Mouse (Mus musculus): ENCODE data around the gene Camkmt.
A peak's percentile ranks its signal among the peaks of the same experiment; 100 is the strongest.

Gene Camkmt

DNA sequence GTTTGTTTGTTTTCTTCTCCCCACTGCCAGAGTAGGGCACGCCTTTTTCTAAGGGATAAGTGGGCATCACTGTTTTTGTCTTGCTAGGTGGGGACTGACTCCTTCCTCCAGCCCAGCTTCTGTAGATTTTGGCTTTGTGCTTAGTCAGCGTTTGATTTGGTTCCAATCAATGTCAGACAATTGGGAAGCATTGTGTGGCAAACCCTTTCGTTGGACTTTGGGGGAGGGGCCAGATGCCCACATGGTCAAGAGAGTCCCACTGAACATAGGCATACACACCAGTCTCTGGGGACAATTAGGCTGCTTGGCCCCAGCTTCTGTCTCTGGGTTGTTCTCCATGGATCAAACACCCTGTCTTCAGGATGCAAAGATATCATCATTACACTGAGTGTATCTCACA lies 371.2 kb downstream of the Camkmt start:
- no peak for DNase-seq (ENCODE audit: low read depth, low spot score)

DNA sequence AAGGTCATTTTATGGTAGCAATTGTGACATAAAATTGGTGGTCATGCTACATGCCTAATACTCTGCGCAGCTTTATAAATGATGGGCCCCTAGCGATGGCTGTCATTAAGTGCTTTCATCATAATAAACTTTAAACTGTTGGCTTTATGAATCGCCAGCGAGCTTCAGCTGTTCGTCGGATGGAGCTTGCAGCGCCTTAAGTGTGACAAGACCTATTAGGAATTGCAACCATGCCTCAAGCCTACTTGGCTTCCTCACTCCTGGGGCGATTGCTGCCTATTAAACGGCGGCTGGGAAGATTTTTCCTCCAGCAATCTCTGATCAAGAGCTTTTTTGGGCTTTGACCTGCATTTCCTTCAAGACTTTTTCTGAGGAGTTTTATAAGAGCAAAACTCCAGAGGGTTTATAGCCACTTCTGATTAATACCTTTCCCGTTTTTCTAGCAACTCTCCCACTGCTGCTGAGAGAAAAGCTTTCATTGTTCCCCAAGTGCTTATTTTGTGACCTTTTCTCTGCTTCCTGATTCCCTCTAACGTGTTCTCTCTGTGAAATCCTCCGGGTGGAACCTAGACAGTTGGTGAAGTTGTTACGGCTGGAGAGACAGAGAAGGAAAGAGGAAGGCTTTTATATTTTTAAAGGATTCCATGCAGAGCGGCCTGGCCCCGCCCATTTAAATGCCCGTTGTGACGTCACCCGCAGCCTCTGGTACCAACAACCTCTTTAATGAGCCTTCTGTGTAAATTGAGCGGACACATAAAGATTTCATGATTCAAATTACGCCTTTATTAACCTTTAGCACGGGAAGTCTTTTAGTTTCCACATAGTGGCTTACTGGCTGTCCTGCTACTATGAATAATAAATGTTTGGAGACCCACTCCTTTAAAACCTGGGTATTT lies 373.4 kb downstream of the Camkmt start:
- no peak for DNase-seq (ENCODE audit: low read depth, low spot score)

DNA sequence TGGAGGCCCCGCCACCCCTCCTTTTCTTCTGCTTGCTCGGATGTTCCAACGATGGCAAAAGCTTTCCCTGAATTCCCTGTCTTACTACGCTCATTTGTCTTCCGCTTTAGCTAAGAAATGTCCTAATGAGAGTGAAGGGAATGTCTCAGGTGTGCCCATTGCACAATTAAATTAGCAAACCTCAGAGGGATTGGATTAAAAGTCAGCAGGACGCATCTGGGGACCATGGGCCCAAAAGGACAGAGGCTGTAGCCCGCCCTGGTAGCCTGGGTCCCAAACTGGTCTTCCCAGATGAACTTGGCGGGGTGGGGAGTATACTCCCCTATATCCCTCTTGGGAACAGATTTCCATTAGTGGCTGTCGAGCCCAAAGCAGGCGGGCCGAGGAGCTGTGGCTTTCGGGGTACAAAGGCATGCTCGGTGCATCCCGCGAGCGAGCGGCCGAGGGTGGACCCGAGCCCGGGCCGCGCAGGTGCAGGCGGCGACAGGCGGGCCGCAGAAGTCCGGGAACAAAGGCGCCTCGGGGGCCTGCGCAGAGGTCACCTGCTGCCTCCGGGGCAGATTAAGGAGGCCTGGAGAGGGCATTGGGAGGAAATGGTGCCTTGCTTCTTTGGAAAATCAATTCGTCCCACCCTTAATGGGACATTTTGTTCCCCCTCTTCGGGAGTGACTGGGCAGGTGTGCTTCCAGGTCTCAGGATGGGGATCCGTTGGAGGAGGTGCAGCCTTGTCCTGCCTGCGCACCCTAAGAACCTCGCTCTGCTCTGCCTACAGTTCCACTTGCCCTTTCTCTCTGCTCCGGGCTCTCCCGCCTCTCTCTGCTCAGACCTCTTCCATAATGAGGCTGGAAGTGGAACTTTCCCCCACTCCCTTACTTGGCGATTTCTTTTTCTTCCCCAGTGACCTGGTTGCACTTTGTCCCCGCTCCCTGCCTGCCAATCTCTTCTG lies 374.4 kb downstream of the Camkmt start:
- DNase-seq (ENCODE audit: low read depth, low spot score) = peak; percentile 45

DNA sequence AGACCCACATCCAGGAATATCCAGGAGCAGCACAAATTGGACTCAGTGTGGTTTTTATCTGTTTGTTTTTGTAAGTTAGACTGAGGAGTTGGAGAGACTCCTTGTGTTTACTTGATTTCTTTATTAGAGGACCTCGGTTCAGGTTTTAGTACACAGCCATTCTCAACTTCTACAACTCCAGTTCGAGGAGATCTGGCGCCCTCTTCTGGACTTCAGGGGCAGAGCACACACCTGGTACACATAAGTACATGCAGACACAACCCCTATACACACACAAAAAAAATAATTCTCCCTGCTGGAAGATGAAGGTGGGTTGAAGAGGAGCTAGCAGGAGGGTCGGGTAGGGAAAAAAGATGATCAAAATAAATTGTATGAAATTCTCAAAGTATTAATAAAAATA lies 379.4 kb downstream of the Camkmt start:
- peak; percentile 62 for DNase-seq (ENCODE audit: low read depth, low spot score)

DNA sequence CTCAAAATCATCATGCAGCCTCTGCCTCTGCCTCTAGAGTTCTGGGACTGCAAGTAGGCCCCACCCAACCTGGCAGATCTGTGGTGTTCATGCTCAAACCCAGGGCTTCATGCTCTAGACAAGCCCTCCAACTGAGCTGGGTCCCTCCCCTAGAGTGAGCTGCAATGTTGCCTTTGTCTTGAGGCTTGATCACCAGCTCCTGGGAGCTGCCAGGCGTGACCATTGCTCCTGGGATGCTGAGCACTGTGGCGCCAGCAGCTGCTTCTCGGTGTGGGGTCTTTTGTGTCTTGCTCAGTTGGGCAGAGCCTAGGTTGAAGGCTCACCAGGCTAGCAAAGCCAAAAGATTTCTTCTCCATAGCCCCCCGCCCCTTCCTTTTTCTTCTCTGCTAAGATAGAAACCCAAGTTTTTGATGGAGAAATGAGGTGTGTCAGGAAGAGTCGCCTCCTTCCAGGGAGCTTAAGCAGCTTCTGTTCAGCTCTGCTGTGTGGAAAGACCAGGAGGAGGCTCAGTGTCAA lies 382.4 kb downstream of the Camkmt start:
- peak; percentile 25 for DNase-seq (ENCODE audit: low read depth, low spot score)

DNA sequence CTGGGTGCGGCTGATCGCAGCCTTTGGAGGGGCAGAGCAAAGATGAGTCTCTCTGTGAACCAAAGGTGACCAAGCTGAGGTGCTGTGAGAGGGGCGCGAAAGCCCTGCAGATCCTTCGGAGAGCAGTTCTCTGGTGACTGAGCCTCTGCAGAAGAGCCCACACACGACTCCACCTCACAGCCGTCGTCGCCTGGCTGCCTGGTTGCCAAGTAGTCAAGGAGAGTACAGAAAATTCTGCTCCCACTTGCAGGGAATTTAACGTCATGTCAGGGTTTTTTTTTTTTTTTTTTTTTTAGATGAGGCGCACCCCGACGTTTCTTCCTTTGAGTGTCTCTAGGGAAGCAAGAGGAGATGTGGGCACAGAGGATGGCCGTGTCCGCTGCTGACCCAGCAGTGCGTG lies 382.9 kb downstream of the Camkmt start:
- DNase-seq (ENCODE audit: low read depth, low spot score) = peak; percentile 19

DNA sequence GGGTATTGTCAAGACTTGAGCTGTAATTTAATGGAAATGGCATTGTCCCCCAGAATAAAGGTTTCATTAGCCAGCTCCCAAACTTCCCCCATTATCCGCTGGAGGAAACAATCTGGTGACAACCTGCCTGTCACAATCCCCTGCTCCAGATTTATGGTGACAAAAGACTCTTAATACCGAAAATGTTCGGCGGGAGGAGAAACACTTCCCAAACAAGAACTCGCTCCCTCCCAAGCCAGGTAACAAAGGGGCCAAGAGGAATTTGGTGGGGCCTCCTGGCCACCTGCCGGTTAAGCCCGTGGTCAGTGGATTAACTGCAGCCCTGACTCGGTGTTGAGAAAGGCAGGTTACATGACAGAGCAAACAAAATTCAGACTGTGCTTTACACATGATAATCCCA lies 383.5 kb downstream of the Camkmt start:
- DNase-seq (ENCODE audit: low read depth, low spot score) = no peak

DNA sequence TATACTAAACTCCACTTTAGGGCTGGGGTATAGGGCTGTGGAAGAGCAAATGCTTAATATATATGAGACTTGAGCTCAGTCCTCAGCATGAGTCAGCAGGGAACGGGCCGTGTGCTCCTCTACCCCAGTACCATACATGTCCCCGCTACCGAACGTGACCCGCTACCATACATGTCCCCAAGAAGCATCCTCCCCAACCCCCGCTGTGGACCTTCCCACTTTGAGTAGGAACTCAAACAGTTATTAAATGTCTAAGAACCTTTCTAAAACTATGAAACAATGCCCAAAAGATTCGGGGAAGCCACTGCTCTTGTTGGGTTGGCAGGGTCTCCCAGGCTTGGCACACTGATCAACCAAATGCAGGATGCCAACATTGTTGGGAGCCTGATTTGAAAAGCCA lies 390.9 kb downstream of the Camkmt start:
- no peak for DNase-seq (ENCODE audit: low read depth, low spot score)

DNA sequence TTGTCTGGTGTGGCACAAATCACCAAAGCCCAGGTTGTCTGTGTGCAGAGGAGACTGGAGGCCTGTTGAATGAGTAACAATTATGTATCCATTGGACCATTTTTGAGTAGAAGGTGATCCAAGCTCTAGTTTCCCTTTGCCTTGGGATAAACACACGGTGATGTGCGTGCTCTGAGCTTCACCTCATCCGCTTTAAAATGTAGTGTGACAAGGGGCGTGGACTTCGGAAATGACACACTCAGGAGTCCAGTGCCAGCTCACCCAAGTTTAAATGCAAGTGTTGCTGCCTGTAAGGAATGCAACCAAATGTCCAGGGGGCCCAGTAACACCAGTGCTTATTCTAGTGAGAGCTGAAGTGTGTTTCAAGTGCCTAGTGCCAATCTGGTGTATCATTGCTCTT lies 392.7 kb downstream of the Camkmt start:
- DNase-seq (ENCODE audit: low read depth, low spot score) = no peak

DNA sequence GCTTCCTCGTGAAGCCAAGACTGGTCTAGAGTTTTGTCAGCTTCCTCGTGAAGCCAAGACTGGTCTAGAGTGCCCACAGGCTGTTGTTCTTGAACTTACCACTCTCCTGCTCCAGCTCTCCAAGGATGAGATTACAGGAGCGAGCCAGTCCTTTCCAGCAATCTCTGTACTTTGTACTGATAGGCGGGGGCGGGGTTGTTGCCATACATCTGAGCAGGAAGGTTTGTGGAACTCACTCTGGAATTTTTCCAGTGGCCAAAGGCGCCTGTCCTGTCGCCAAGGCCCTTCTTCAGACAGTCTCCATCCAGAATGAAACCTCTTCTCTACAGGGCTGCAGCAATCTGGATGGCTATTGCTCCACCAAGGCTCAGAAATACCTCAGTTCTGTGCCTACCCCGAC lies 393.7 kb downstream of the Camkmt start:
- DNase-seq (ENCODE audit: low read depth, low spot score) = no peak

DNA sequence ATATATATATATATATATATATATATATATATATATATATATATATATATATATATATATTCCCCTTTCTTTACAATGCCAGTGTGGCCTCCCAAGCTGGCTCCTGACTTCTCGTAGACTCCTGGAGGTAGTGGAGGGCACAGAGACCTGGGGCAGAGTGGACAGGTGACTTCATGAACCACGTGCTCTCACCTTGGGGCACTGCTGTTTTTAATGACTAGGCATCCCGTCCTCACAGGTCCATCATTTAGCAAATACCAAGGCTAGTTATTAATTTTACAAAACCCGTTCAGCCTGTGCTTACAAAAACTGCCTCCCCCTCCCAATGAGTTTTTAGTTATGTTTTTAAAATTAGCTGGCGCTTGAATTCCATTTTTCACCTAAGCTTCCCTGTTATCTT lies 394.2 kb downstream of the Camkmt start:
- no peak for DNase-seq (ENCODE audit: low read depth, low spot score)

DNA sequence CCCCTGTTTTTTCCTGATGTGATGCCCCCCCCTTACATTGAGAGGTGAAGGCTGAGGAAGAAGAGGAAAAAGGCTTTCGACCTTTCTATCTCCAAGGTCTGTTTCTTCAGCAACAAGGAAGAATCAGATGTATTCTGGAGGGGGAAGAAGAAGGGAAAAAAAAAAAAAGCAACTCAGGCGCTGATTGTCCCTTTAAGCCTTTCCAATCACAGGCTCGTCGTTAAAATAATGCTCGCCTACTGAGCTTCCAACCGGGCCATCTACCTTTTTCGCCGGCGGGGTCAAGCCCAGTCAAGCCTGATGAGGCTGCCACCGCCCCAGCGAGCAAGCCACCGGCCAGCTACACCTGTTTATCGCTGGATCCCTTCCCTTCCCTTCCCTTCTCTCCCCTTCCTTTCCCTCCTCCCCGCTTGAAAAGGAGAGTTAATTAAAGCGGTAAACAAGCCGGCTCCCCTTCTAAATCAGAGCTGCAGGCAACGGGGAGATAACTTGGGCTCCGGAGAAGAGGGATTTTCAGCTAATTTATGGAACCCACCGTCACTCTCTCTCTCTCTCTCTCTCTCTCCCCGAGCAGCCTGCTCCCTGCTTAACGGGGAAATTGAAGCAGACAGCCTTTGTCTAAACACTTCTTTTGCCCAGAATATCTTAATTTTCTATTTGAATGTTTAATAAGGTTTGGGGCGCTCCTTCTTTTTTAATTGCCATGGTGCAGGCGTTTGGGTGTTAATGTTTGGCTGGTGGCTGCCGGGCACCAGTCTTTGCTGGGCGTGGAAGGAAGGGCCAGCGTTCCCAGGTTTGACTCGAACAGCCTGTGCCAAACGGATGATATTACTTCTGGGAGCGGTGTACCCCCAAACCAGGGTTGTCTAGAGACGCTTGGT lies 395.0 kb downstream of the Camkmt start:
- DNase-seq (ENCODE audit: low read depth, low spot score) = peak; percentile 29

DNA sequence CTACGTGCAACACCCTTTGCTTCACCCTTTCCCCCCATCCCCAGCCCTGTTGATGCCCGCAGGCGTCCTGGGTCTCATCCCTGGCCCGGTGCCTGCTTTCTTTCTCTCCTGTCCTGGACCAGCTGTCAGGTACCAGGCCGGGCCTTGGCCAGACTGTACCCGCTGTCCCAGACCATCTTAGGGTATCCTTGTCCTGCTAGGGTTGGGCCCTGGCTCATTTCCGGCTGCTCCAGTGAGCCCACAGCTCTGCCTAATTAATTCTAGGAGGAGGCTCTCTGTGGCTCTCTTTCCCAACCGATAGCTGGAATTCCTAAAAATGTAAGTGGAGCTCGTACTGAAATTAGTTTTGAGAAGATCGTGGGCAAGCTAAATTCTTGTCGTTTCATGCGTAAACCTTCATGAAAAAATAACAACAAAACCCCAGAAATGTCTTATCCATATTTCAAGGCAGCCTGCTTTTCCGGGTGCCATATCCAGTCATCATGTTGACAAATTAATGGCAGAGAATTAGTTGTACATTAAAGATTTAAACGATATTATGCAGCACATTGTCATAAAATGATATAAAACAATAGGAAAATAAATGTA lies 395.7 kb downstream of the Camkmt start:
- DNase-seq (ENCODE audit: low read depth, low spot score) = no peak

DNA sequence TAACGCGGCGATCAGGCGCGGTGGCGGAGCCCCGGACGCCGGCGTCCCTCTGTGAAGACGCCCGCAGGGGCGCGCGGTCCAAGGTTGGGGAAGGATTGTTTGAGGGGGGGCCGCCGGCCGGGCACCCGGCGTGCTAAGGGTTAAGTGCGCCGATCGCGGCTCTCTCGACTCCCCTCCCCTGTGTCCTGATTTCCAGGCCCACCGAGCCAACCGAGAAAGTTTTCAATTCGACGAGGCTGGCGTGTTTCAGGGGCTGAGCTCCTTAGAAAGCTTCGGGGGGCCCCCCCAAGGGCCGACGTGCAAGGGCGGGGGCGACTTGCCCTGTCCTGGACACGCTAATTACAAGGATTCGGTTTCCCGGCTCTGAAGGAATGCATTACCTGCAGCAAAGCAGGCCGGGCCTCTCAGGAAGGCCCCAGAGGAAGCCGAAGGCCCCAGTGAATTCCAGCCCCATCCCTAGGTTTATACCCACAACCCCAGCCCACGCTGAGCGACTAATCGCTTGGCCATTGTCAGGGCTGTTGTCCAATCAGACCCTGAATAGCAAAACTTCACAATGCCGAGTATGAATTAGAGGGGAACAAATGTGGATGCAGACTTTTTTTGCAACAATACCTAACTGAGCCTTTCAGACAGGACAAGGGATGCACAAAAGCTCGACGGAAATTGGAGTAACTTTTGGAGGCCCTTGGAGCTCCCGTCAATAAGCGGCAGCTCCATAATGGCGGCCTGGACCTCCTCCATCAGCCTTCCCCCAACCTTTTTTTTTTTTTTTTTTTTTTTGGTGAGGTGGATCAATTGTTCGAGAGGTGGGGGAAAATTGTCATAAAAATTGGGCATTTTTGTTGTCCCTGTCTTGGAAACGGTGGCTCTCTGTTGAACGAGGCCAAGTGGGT lies 396.5 kb downstream of the Camkmt start:
- peak; percentile 80 for DNase-seq (ENCODE audit: low read depth, low spot score)

DNA sequence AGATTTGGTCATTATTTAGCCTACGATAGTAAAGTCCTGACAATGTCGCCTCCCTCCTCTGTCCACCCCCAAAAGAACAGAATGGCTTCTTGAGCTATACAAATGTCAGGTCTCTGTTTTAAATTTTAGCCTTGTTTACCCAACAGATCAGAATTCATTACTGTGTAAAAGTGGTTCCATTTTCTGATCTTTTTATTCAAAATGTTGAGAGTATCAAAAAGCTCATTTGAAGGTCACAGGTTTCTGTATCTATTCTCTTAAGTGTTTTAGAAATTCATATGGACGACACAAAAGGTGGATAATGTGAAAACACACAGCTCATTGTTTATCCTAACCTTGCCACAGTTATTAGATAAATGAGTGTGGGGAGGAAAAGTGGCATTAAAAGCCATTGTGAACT lies 397.2 kb downstream of the Camkmt start:
- no peak for DNase-seq (ENCODE audit: low read depth, low spot score)

DNA sequence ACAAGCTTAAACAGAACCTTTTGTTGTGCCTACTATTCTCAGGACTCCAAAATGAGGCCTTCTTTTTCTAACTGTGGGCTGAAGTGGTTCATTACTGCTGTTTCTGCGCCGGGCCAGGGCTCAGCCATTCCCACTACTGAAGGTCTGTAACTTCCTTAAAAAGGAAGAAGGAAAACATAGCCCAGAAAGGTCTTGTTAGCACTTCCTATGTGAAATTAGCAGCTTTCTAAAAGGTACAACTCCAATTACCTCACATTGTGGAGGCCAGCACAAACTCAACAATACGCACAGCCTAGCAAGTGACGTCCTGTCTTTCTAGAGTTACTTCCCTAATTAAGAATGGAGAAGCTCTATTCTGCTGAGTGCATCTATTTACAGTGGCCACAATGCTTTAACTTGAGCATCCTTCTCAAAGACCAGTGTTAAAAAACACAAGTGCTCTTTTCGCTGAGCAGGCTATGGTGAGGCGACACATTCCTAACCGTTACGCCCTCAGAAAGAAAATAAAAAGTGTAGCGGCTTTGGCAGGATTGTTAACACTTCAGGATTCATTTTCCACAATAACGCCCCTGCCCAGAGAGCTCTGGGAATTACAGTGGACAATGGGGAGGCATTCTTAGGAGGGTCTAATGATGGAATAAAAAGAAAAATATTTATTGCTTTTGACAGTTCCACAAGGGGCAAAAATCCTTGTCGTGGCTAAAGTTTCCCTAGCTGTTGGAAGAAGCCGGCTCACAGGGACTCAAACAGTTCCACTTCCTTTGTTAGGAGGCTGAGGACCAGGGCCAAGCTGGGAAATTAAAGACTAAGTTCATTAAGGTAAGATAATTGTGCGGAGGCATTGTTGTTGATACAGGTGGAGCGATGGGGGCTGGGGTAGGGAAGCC lies 398.5 kb downstream of the Camkmt start:
- no peak for DNase-seq (ENCODE audit: low read depth, low spot score)

DNA sequence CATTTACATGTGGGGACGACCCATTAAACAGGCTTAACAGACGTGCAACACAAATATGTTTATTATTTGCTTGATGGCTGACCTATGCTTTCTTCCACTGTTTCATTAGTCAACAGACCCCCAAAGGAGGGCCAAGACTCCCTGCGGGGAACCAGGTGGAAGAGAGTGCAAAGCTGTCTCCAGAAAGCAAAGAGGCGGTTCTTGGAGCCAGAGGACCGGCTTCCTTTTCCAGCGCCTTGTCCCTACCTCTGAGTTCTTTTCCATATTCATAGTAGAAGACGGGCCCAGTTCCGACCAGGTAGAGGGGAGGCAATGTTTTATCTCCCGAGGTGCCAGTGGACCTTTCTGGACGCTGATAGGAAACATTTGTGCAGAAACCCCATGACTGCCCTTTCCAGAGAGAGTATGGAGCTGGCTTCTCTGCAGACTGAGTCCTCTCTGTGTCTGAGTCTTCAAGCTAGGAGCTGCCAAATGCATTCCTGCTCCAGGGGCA lies 399.2 kb downstream of the Camkmt start:
- DNase-seq (ENCODE audit: low read depth, low spot score) = no peak

DNA sequence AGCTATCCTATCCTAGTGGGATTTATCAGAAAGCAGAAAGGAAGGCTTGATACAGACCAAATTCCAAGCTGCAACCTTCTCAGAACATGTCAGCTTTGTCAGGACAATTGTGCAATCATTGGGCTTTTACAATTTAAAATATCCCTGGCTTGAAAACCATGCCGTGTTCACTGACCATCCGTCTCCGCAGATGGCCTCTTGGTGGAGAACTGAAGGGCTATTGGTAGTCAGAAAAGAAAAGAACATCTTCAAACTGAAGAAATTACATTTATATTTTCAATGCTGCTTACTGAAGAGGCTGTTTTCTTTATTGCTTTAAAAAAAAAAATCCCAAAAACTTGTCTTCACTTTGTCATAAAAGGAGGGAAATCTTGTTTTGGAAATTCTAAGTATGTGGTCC lies 401.1 kb downstream of the Camkmt start:
- no peak for DNase-seq (ENCODE audit: low read depth, low spot score)

DNA sequence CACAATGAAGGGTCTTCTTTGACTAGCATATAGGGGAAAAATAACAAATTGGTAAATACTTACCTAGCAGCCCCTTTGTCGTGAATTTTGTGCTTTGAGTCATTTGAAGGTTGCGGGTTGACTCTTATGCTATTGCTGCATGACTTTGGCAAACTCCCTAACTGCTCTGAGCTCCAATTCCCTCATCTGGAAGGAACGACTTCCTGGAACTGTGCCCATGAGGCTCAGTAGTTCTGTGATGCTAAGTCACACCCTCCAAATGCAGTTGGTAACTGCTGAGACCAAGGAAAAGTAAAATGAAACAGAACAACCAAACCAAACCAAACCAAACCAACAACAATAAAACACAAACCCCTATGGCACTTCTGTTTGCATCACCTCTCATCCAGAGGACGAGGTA lies 403.2 kb downstream of the Camkmt start:
- DNase-seq (ENCODE audit: low read depth, low spot score) = no peak
